Mouse (Mus musculus): ENCODE data around the gene Sugp1.
"Not testable (repeated sequence)": the region's sequence is repeated elsewhere in the genome, so short reads cannot be mapped to it uniquely, and the experiment has no call there.

The Sugp1 gene

DNA sequence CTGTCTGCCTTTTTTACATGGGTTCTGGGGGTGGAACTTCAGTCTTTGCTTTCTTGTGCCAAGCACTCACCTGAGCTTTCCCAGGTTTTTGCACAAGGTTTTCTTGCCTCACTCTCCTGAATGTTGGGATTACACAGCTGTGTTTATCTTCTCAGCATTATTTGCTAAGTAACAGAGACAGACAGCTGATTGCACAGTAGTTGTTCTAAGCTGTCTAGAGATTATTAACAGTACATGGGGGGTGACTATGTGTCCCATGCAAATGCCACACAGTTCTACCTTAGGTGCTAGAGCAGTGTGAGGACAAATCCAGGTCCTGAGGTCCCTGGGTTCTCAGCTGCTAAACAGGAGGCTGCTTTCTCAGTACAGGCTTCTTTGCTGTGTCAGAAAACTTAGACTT is 7.0 kb downstream of the Sugp1 start:
- no peak for DNase-seq

DNA sequence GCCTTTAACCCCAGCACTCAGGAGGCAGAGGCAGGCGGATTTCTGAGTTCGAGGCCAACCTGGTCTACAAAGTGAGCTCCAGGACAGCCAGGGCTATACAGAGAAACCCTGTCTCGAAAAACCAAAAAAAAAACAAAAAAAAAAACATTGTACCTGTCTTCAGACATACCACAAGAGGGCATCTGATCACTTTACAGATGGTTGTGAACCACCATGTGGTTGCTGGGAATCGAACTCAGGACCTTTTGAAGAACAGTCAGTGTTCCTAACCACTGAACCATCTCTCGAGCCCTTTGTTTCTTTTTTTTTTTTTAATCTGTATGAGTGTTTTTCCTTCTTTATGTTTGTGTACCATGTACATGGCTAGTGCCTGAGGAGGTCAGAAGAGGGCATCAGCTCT is 7.8 kb downstream of the Sugp1 start:
- not testable (repeated sequence) for DNase-seq

DNA sequence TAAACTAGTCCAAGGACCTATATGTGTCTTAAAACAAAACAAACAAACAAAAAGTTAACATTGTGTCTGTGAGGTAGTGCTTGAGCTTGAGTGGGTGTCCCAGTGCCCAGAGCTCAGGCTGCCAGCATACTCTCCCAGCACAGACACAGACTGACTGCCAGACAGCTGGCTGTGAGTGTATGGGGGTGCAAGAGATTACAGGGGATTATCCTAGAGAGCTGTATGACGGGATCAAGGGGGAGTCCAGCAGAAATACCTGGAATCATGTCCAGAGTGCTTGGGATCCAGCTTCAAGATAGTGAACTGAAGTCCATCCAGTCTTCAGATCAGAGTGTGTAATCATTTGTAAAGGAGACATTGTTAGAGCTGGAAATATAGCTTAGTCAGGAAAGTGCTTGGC is 15.1 kb downstream of the Sugp1 start:
- DNase-seq, result no peak

DNA sequence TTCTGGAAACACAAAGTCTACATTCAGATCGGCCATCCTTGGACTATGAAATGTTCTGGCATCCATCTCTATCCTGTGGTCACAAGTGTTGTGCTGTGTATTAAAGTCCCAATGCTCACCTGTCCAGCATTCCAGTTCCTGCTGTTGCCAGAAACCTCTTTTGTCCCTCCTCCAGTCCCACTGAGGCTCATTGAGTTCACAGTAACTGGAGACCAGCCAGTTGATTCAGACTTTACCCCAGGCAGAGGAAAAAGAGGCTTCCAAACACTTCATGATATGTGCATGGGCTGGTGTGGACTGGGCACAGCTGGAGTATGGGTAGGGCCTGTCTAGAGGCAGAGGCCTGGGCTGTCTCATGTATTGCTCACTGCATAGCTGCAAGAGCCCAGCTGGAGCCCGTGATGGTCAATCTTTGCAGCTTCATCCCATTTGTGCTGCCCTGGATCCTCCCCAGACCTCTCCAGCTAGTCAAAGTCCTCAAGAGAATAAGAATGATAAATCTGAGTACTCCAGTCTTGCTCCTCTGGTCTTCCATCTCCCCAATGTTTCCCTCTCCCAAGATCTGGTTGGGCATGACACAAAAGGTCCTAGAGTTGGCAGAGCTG is 29.3 kb downstream of the Sugp1 start:
- DNase-seq, result peak; percentile 54

DNA sequence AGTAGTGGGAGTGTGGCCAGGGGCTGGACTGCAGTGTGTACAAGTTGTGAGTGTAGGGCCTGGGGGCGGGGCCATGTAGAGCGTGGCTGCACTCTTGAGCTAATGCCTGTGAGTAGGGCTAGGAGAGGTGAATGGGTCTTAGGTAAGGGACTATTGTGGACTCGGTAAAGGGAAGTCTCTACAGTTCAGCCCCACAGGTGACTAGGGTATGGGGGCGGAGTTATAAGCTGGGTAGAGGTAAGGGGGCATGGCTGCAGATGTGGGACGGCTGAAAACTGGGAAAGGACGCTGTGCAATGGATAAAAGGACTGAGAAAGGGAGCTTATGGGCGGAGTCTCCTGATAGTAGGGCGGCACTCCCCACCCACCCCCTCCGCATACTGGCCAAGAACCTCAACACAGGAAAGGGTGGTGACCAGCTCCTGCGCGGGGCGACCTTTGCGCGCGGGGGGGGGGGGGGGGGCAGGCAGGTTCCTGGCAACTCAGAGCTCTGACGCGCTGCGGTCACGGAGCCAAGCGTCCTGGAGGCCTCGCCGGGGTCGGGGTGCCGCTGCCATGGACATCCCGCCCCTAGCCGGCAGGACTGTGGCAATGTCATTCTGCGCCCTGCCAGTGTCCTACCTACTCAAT is 29.9 kb downstream of the Sugp1 start, which contains the start of gene Tm6sf2:
Gene Tm6sf2, plus strand, starts transcription at position 484 of the 629 bp plus-strand sequence.
- DNase-seq, result peak; percentile 77

DNA sequence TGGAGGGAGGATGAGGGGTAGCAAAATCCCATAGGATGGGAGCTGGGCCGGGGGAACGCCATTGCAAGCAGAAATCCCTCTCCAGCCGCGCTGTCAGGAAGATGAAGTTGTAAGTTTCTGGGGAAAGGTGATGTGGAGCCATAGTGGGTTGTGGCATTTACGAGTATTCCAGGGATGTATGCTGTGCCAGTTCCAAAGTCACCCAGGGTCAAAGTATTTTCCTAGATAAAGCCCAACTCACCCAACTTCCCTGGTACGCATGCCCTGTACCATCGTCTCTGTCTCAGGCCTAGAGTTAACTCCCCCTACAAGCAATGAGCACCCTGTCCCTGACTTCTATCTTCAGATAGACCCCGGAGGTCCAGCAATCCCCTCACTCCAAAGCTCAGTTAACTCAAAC is 30.5 kb downstream of the Sugp1 start:
- DNase-seq, result peak; percentile 12

DNA sequence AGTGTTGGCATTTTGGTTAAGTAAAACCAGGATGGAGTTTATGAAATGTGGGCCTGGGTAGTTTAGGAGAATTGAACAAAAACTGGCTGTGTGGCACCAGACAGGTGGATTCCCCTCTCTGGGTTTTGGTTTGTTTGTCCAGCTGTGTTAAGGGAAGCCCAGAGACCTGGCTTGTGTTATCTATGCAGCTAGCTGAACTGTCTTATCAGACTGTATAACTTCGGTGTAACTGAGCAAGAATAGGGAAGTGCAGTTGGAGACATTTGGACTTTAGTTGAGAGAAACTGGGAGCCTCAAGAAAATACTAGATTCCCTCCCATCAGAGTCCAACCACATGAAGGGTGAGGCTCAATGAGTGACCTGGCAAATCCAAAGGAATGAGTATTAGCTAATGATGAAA is 31.1 kb downstream of the Sugp1 start:
- DNase-seq, result no peak

DNA sequence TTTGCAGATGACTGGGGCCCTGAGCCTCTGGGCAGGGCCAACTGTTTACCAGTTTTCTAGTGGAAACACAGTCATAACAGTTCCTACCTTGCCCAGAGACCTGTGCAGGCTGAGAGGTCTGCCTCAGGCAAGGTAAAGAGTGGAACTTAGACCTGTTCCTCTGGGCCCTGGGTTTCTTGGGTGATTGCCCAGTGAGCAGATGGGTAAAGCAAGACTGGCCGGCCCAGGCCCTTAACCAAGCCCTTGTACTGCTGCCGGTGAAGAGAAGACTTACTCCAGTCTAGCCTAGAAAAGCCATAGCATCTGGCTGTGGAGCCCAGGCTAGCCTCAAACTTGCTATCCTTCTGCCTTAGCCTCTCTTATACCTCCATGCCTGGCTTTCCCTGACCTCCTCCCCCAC is 39.4 kb downstream of the Sugp1 start:
- no peak for DNase-seq

DNA sequence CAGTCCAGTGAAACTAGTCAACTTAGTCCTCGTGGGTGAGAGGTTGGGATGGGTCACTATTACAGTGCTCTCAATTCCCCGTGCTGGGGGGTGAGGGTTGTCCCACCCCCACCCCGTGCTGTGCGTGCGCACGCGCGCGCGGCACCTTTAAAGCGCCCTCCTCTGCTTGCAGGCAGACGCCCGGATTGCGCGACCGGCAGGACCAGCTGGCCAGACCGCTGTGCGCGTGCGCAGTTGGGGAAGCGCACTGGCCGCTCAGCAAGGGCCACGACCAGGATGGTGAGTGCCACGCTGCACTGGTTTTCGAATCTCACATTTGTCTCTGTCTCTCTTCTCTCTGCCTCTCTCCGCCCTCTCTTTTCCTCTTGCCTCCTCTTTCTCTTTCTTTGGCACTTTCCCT is 40.7 kb downstream of the Sugp1 start, which contains the start of gene Hapln4:
Gene Hapln4, plus strand, starts transcription at position 173 of the 400 bp plus-strand sequence.
- peak; percentile 40 for DNase-seq

DNA sequence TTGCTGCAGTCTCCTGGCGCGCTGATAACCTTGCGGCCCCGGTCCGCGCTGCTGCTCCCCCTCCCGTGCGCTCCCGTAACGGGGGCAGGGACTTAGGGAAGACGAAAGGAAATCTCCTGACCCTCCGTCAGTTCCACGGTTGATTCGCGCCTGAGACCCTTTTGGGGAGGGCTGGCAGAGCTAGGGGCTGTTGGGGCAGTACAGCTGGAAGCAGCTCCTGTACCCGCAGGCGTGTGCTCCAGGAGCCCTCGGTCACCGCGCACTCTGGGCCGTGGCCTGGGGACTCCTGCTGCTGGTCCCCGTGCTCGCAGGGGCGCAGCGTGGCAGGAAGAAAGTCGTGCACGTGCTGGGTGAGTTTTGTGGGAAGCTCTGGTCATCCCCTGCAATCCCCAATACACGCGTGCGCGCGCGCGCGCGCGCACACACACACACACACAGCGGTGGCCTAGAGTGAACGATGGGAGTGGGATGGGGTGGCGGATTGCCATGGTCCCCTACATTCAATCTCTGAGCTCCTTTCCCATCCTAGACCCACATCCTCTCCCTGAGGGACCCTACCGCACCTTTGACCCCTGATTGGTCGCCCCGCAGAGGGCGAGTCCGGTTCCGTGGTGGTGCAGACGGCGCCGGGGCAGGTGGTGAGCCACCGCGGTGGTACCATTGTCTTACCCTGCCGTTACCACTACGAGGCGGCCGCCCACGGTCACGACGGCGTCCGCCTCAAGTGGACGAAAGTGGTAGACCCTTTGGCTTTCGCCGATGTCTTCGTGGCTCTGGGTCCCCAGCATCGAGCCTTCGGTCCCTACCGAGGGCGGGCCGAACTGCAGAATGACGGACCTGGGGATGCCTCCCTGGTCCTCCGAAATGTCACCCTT is 41.8 kb downstream of the Sugp1 start:
- no peak for DNase-seq

DNA sequence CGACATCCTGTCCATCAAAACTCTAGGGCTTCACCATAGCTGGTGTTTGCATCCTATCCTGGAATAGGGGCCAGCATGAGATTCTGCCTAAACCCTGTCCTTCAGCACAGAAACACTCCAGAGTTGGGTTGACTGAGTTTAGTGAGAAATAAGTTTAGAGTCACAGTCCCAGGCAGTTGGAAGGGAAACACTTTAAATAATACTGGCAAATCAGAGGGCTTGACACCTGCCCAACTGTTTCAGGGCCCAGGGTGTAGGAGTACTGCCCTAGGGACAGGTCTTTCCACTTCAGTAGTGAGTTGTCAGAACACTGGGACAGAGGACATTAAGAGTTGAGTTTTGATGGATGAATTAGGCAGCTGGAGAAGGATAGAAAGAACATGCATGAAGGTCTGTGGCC is 43.5 kb downstream of the Sugp1 start:
- no peak for DNase-seq

DNA sequence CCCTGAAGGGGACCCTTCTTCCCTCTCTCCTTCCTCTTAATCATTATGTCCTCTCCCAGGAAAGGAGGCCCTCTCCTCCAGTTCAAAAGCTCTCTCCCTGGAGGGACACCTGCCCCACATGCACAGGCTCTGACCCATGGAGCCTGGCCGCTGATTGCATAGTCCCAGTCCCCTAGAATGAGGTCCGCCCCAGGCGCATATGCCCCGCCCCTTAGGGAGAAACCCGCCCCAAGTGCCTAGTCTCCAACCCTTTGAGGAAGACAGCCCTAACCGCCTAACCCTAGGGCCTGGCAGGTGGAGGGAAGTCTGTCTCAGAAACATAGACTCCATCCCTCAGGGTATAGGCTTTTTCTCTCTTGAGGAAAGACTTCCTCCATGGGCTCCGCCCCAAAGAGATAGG is 44.6 kb downstream of the Sugp1 start:
- DNase-seq, result no peak

DNA sequence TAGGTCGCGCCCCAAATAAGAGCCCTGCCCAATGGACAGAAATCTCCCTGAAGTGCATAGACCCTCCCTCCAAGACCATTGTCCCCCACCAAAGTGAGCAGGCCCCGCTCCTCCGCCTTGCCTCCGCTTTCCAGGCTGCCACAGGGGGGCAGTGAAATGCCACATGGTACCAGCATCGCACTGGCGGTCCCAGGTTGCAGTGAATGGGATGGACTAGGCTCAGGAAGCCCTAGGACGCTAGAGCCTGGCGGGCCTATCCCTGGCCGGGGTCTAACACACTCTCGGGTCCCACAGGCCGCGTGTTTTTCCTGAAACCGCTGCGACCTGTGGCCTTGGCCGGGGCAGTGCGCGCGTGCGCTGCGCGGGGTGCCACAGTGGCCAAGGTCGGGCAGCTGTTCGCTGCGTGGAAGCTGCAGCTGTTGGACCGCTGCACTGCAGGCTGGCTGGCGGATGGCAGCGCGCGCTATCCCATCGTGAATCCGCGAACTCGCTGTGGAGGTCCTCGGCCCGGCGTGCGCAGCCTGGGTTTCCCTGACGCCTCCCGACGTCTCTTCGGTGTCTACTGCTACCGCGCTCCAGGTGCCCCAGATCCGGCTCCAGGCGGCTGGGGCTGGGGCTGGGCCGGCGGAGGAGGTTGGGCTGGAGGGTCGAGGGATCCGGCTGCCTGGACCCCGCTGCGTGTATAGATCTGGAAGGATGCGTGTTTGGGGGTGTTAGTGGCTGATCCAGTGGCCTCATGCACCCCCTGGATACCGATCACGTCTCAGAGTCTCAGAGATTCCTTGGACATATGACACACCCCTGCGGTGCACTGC is 45.4 kb downstream of the Sugp1 start:
- DNase-seq, result peak; percentile 23

DNA sequence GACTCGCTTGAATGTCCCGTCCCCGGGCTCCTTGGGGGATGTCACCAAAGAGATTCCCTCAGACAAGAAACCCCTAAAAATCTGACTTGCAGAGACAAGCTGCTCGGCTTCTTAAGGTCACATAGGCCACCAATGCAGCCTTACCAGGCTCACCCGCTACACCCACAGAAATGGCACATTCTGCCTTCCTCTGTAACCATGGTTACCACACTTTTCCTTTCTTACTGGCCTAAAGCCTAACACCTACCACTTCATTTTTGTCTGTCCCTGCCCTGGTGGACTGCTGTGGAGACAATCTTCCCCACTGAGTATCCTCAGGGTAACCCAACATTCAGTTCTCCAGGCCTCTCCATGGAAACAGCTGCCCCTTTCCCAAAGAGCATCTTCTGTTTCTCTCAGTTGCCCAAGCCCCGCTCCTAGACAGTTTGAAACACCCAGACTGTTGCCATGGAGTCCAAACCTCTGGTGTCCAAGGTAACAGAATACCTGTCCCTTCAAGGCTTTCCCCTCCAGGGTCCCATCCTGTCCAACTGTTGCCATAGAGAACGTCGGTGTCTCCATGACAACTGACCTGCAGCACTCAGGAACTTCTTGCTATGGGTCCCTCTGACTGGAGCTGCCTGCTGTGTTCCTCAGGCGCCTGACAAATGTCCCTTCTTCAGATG is 46.8 kb downstream of the Sugp1 start:
- no peak for DNase-seq

DNA sequence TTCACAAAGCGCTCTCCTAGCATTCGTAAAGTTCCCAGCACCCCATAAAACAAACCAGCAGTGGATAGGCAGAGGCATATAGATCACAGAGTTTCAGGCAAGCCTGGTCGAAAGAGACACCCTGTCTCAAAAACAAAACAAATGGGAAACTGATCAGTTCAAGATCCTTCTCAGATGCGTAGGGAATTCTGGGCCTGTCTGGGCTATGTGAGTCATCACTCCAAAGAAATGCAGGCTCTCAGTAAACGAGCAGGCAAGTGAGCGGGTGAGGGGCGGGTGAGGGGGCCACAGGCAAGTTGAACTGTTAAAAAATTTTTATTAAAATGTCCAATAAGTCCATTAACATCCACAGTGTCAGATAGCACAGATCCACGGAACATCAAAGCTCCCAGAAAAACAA is 50.2 kb downstream of the Sugp1 start:
- no peak for DNase-seq

DNA sequence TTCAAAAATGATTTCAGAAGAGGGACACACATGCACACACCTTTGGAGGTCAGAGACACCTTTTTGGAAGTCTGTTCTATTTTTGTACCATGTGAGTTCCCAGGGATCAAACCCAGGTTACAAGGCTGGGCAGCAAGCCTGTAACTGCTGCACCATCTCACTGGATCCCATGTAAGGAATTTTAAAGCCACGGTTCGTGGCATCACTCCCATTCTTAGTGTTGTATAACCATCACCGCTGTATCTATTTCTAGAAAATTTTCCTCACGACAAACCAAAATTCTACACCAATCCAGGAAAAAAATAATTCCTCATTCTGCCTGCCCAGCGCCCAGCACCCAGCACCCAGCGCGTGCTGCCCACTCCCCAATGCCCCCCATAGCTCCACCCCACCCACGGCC is 56.7 kb downstream of the Sugp1 start:
- no peak for DNase-seq

DNA sequence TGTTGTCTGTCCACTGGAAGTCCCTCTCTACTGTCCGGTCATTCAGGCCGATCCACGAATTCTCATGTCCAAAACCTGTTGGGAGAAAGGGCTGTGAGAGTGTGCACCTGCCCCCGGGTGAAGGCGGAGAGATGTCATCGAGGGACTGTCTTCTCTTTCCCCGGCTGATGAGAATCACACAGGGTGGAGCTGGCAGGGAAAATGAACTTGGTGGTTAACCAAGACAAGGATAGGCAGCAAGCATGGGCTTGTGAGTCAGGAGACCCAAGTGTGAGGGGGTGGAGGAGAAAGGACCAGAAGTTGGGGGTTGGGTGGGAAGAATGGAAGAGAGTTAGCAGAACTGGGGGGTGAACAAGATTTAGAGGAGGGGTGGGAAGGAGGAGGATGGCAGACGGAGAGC is 57.6 kb downstream of the Sugp1 start:
- no peak for DNase-seq

DNA sequence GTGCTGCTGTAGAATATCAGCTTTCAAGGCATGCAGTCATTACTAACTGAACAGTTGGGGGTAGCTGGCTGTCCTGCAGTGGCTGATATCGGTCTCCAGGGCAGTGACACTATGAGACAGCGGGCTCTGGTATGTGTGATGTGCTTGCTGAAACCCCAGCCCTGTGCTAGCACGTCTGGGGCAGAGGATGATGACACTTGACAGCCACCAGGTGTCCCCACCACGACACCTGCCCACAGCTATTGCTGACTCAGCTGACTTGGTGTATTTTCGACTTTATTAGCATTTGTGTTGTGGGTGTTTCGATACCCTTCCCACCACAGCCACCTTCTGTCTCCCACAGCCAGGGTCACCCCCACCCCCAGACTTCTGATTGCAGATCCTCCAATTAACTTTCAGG is 61.9 kb downstream of the Sugp1 start:
- DNase-seq, result peak; percentile 36

DNA sequence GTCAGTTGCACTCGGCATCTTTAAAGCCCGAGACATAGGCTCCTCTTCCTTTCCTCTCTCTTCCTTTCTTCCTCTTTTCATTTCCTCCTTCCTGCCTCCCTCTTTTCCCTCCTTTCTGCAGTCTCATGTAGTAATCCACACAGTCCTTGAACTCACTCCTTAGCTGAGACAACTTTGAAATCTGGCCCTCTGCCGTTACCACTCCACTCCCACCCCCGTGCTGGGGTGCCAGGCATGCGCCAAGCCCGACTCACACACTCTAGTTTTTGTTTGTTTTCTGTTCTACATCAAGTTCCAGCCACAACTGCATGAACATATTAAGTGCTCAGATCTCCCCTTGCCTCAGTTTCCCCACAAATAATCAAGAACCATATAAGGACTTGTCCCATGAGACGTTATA is 62.3 kb downstream of the Sugp1 start:
- no peak for DNase-seq

DNA sequence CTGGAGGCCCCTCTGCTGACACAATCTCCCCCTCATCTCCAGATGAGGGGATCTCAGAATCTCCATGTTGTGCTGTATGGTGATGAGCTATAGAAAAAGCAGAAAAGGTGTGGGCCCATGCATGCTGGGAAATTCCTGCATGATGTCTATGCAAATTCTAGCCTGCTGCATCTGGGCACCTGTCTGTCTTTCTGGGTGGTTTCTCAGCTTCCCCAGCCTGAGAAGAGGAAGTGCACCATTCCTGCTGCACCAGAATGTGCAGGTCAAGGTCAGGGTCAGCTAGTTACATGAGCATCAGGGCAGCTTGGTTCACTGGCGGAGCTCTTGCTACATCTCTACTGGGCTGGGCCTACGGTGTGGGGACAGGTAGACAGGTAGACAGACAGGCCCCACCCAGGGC is 67.8 kb downstream of the Sugp1 start:
- DNase-seq, result no peak

DNA sequence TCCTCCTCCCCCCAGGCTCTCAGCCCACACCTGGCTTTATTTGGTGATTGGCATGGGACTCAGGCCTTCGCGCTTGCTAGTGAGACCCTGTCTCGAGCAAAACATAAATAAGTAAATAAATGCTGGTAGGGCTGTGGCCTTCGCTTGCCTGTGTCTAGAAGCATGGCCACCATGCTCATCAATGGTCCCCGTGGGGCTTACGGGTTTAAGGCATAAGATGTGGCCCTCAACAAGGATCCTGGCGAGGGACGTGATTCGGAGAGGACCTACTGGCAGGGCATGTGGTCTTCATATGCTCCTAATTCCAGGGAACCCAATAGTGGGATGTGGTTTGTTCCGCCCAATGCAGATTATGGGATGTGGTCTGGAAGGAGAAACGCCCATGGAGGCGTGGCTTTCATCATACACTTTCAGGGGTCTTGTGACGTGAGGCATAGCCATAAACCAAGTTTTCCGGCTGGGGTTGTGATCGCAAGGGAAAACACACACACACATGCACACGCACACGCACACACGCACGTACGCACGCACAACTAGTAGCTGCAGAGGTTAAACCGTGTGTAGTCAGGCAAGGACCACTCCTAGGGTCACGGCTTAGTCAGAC is 68.7 kb downstream of the Sugp1 start:
- no peak for DNase-seq

DNA sequence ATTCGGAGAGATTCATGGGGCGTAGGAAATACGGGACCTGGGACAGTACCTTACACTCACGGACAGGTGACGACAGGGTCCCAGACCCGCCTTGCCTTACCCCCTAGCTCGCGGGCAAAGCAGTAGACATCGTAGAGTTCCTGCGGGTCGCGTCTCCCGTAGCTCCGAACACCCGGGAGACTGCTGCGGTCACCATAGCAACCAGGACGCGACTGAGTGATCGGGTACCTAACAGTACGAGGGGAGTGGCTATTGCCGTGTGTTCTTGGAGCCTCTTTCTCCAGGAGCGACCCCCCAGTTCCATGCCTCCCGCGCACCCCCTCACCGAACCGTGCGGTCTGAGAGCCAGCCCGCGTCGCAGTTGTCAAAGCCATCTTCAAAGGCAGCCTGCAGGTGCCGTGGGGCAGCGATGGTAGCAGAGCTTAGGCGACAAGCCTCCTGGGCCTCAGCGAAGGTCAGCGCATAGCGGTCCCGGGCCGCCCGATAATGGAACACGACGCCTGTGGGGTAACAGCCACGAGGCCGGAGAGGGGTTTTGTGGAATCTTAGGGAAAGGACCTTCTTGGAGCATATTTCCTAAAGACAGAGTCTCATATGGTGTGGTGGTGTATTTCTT is 69.9 kb downstream of the Sugp1 start:
- DNase-seq, result no peak

Data from kidney, adult 9 months (tissue).